Mouse (Mus musculus): ENCODE measurements around the gene Btbd2. TPM values are rescaled to one million over a fixed set of nuclear protein-coding genes. Genes with fewer than 3 reads are reported as not detected.

The Btbd2 gene
- polyA plus RNA-seq, 1 experiment from 2014 or later = 38.0 TPM

DNA sequence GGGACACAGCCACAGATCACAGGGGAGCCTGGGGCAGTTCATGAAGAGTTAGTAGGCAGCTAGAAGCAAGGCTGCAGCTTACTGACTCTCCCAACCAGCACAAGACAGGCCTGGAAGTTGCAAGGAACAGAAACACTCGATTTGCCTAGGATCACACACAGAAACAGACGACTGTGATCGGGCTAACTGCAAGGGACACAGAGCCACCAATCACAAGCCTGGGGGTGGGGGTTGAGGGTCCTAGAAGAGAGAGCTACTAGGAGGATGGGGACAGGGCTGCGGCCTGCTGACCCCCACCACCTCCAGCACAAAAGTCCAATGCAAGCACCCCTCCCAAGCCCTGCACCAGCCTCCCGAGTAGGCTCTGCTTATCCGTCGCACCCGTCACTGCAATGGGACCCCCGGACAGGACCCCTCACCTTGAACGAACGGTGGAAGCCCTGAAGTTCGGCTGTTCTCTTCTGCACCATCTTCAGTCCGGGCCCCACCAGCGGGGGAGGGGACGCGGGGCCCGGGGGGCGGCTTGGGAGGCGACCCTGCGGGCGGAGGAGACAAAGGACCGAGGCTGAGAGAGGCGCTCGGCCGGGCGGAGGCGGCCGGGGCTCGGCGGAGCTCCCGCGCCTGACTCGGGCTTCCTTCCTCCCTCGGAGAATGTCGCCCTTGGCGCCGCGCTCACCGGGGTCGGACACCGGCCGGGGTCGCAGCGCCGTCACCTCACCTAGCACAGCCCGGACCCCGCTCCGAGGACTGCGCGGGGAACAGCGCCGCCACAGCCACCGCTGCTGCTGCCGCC, 18.7 kb upstream of the Btbd2 start:
- DNase-seq (ENCODE audit: low spot score) = no peak

DNA sequence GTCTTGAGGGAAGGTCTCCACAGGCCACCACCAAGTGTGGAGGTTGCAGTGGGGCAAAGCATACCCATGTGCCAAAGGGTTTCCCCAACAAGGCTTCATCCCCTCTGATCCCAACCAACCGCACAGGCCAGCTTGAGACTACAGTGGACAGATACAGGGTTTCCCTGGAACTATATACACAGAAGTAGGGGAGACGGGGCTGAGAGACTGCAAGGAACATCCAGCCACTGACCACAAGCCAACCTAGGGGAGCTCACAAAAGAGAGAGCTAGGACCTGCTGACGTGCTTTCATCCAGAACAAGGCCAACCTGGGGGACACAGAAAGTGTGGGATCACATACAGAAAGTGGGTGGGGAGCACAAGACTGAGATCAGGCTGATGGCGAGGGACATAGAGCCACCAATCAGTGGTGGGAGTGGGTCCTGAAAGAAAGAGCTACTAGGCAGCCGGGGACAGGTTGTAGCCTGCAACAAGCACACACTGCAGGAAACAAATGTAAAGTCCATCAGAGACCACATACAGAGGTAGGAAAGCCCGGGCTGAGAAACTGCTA, 18.1 kb upstream of the Btbd2 start:
- peak overlapping the region; percentile 96 for H3K4me2 ChIP-seq
- no peaks in the 10 kb centered on the region for H3K9me3 ChIP-seq (ENCODE audit: control insufficient read depth, low read length)
- H3K4me3 ChIP-seq (ENCODE audit: low read depth, low read length) = peak overlapping the region; percentile 94
- peaks cover 12% of the 10 kb centered on the region; the same call in 1 of the 2 replicates for H3K36me3 ChIP-seq (ENCODE audit: control insufficient read depth, insufficient read depth, low read length)
- WGBS = 20% methylated on average over 6 of the region's 6 CpGs
- H3K4me1 ChIP-seq (replicated peaks; ENCODE audit: control insufficient read depth, insufficient read depth, low read length) = peaks cover 62% of the 10 kb centered on the region
- no peak for ATAC-seq (replicated peaks; ENCODE audit: low FRiP score)
- peak overlapping the region; percentile 99 for H3K27ac ChIP-seq (ENCODE audit: low read depth, low read length)
- H3K27me3 ChIP-seq (replicated peaks; ENCODE audit: control insufficient read depth, insufficient read depth, low read length) = no peaks in the 10 kb centered on the region
- no peak for DNase-seq (ENCODE audit: low spot score)
- H3K9ac ChIP-seq (ENCODE audit: low read depth, low read length) = peak overlapping the region; percentile 97

More for the DNA sequence above, 18.7 kb upstream of the Btbd2 start:
- Histone ChIP-seq H3K27me3 (replicated peaks; ENCODE audit: control insufficient read depth, insufficient read depth, low read length) (no peaks in the 10 kb centered on the region), H3K9ac (ENCODE audit: low read depth, low read length) (peak overlapping the region; percentile 97), H3K4me2 (peak overlapping the region; percentile 96), H3K36me3 (ENCODE audit: control insufficient read depth, insufficient read depth, low read length) (peaks cover 10% of the 10 kb centered on the region; the same call in 1 of the 2 replicates), H3K4me1 (replicated peaks; ENCODE audit: control insufficient read depth, insufficient read depth, low read length) (peaks cover 62% of the 10 kb centered on the region), H3K27ac (ENCODE audit: low read depth, low read length) (peak overlapping the region; percentile 99), H3K4me3 (ENCODE audit: low read depth, low read length) (peak overlapping the region; percentile 94), H3K9me3 (ENCODE audit: control insufficient read depth, low read length) (no peaks in the 10 kb centered on the region)
- ATAC-seq (replicated peaks; ENCODE audit: low FRiP score) = no peak
- WGBS = under 1% methylated on average over 45 of the region's 54 CpGs

DNA sequence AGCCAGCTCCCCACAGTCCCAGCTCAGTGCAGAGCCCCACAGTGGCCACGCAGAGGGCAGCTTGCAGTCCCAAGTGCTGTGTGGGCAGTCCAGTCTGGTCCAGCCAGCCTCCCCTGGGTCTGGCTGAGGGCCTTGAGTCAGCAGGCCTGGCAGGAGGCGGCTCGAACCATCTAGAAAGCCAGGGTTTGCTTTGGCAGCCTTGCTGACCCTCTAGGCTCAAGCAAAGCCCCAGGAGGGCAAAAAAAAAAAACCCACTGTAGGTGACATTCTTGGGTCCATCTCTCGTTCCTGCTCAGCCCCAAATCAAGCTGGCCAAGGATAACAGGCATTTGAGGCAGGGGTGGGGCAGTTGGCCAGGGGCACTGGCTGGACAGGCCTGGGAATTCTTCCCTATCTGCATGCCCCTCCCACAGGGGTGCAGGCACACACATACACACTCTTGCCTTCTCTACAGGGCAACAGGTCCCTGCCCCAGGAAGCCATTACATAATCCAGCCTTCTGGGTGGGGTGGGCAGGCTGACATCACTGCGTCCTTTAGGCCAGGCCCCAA, 17.4 kb upstream of the Btbd2 start:
- Histone ChIP-seq H3K27ac (ENCODE audit: low read depth, low read length) (no peak overlapping the region), H3K9ac (ENCODE audit: low read depth, low read length) (peak overlapping the region; percentile 97), H3K4me1 (replicated peaks; ENCODE audit: control insufficient read depth, insufficient read depth, low read length) (peaks cover 56% of the 10 kb centered on the region), H3K4me3 (ENCODE audit: low read depth, low read length) (peak overlapping the region; percentile 94), H3K9me3 (ENCODE audit: control insufficient read depth, low read length) (no peaks in the 10 kb centered on the region), H3K36me3 (ENCODE audit: control insufficient read depth, insufficient read depth, low read length) (peaks cover 18% of the 10 kb centered on the region), H3K4me2 (peak overlapping the region; percentile 96), H3K27me3 (replicated peaks; ENCODE audit: control insufficient read depth, insufficient read depth, low read length) (no peaks in the 10 kb centered on the region)
- 72% methylated on average over 5 of the region's 5 CpGs for WGBS
- DNase-seq (ENCODE audit: low spot score) (no peak), ATAC-seq (replicated peaks; ENCODE audit: low FRiP score) (no peak)

DNA sequence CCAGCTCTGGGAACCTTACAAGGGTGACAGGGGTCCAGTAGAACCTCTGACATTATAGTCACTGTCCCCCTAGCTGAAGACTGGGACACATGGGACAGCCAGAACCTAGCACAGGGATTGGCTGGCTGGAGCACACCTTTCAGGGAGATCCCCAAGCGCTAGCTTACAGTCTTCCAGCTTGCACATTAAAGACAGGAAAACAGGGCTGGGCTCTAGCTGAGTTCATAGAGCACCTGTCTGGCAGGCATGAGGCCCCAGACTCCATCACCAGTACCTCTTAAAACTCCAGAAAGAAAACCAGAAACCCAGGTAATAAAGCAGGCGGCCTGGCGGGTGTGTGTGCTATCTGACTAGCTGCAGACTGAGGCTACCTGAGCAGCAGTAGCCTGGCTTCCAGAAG, 16.8 kb upstream of the Btbd2 start:
- WGBS = 88% methylated on average over 3 of the region's 3 CpGs
- Histone ChIP-seq H3K4me1 (replicated peaks; ENCODE audit: control insufficient read depth, insufficient read depth, low read length) (peaks cover 51% of the 10 kb centered on the region), H3K27me3 (replicated peaks; ENCODE audit: control insufficient read depth, insufficient read depth, low read length) (no peaks in the 10 kb centered on the region), H3K9ac (ENCODE audit: low read depth, low read length) (peak overlapping the region; percentile 97), H3K9me3 (ENCODE audit: control insufficient read depth, low read length) (no peaks in the 10 kb centered on the region), H3K27ac (ENCODE audit: low read depth, low read length) (no peak overlapping the region), H3K4me3 (ENCODE audit: low read depth, low read length) (peak overlapping the region; percentile 94), H3K36me3 (ENCODE audit: control insufficient read depth, insufficient read depth, low read length) (peaks cover 24% of the 10 kb centered on the region), H3K4me2 (peak overlapping the region; percentile 96)
- ATAC-seq (replicated peaks; ENCODE audit: low FRiP score) (no peak), DNase-seq (ENCODE audit: low spot score) (no peak)

DNA sequence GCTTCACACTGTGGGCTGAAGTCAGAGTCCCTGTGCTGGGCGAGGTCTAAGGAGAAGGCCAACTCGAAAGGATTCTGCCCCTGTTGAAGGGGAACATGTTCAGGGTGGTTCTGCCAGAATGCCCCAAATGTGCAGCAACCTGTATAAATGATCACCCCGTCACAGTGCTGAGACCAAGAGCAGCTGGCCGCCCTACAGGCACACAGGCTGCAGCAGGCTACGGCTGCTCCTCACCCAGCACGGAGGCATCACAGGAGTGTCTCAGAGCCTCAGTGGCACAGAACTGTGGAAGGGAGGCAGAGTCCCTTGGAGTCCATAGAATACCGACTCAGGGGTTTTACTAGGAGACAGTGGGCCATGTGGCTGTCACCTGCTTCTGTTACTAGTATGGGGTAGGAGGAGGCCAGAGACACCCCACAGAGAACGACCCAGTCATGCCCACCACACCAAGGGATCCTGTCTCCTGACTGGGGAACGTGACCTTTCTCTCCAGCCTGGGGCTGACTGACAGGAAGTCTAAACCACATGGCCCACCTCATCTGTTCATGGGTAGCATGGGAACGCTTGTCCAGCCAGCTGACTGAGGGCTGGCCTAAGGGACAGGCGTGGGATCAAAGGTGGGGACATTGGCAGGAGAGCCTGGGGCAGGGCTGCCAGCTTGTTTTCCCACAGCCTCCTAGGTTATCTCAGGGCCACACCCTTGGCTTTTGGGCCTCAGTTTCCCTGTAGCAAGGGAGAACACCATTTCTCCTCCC, 15.2 kb upstream of the Btbd2 start:
- 84% methylated on average over 11 of the region's 11 CpGs for WGBS
- ATAC-seq (replicated peaks; ENCODE audit: low FRiP score) = no peak
- Histone ChIP-seq H3K4me2 (no peak overlapping the region), H3K9me3 (ENCODE audit: control insufficient read depth, low read length) (no peaks in the 10 kb centered on the region), H3K27ac (ENCODE audit: low read depth, low read length) (no peak overlapping the region), H3K27me3 (replicated peaks; ENCODE audit: control insufficient read depth, insufficient read depth, low read length) (no peaks in the 10 kb centered on the region), H3K4me1 (replicated peaks; ENCODE audit: control insufficient read depth, insufficient read depth, low read length) (peaks cover 35% of the 10 kb centered on the region), H3K9ac (ENCODE audit: low read depth, low read length) (no peak overlapping the region), H3K36me3 (ENCODE audit: control insufficient read depth, insufficient read depth, low read length) (peaks cover 40% of the 10 kb centered on the region), H3K4me3 (ENCODE audit: low read depth, low read length) (no peak overlapping the region)
- DNase-seq (ENCODE audit: low spot score) = no peak

DNA sequence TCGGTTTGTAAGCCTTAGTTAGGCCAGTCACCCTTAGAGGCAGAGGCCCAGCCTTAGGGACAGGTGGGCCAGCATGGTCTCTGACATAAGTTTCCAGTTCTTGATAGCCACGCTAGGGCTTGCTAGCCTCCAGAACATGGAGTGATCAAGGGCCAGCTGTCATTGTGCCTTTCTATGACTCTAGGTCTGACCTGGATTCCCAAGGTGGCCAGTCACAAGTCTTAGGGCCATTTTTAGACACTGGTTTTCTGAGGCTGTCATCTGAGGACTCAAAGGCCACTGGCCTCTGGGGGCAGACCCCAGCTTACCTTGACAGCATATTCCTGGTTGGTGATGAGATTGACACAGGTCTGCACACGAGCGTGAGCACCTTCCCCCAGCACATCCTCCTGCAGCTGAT, 14.4 kb upstream of the Btbd2 start:
- Histone ChIP-seq H3K9me3 (ENCODE audit: control insufficient read depth, low read length) (no peaks in the 10 kb centered on the region), H3K4me1 (replicated peaks; ENCODE audit: control insufficient read depth, insufficient read depth, low read length) (peaks cover 31% of the 10 kb centered on the region), H3K4me3 (ENCODE audit: low read depth, low read length) (no peak overlapping the region), H3K36me3 (ENCODE audit: control insufficient read depth, insufficient read depth, low read length) (peaks cover 48% of the 10 kb centered on the region), H3K27ac (ENCODE audit: low read depth, low read length) (no peak overlapping the region), H3K27me3 (replicated peaks; ENCODE audit: control insufficient read depth, insufficient read depth, low read length) (no peaks in the 10 kb centered on the region), H3K9ac (ENCODE audit: low read depth, low read length) (no peak overlapping the region), H3K4me2 (no peak overlapping the region)
- no peak for ATAC-seq (replicated peaks; ENCODE audit: low FRiP score)
- WGBS = 89% methylated on average over 4 of the region's 4 CpGs
- no peak for DNase-seq (ENCODE audit: low spot score)

DNA sequence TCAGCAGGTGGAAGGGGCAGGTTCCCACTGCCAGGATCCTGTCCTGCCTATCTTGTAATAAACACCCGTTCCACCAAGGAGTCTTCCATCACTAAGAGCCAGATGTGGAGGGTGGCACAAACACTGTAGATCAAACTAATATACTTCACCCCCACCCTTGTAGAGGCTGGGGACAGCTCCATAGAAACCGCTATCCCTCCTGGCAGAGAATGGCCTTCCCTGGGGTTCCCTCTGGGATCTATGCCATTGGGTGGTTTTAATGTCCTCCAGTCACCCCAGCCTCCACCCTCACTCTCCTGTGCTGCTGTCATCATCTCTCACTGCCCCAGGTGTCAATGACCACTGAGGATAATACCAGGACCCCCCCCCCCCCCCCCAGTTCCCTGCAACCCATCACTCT, 13.7 kb upstream of the Btbd2 start:
- H3K9ac ChIP-seq (ENCODE audit: low read depth, low read length) = no peak overlapping the region

DNA sequence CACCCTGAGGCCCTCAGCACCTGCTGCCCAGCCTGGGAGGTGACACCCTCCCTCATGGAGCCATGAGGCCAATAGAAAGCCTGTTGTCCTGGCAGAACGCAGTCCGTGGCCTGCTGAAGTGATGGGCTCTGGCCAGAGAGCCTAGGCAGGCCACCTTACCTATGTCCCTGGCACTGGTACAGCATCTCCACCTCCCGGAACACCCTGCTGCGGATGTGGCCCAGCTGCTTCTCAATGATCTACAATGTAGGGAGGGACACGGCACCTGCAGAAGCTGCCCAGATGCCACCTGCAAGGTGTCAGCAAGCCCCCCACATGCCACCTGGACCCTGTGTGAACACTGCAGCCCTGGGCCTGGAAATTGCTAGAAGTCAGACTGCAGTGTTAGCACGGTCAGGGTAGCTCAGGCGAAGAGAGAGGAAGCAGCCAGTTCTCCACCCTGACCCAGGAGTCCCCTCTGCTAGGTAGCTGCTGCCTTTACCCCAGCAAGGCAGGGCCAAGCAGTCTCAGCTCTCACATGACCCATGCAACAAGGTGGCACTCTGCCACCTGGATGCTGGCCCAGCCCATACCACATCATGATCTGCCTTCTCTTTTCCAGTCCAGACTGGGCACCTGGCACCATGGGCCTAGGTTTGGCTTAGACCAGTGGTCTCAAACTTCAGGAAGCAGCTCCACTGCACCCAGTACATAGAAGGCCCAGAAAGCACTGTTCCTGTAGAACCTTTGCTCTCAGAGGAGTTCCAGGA, 13.0 kb upstream of the Btbd2 start:
- H3K4me1 ChIP-seq (replicated peaks; ENCODE audit: control insufficient read depth, insufficient read depth, low read length) = peaks cover 41% of the 10 kb centered on the region

More for the DNA sequence above, 13.7 kb upstream of the Btbd2 start:
- peaks cover 50% of the 10 kb centered on the region for H3K36me3 ChIP-seq (ENCODE audit: control insufficient read depth, insufficient read depth, low read length)
- ATAC-seq (replicated peaks; ENCODE audit: low FRiP score) (no peak), DNase-seq (ENCODE audit: low spot score) (no peak)
- H3K27ac ChIP-seq (ENCODE audit: low read depth, low read length) = no peak overlapping the region
- no peak overlapping the region for H3K4me2 ChIP-seq
- no peaks in the 10 kb centered on the region for H3K27me3 ChIP-seq (replicated peaks; ENCODE audit: control insufficient read depth, insufficient read depth, low read length)
- 88% methylated on average over 2 of the region's 2 CpGs for WGBS
- H3K9me3 ChIP-seq (ENCODE audit: control insufficient read depth, low read length) = no peaks in the 10 kb centered on the region
- H3K4me1 ChIP-seq (replicated peaks; ENCODE audit: control insufficient read depth, insufficient read depth, low read length) = peaks cover 38% of the 10 kb centered on the region
- no peak overlapping the region for H3K4me3 ChIP-seq (ENCODE audit: low read depth, low read length)

More for the DNA sequence above, 13.0 kb upstream of the Btbd2 start:
- Histone ChIP-seq H3K4me2 (no peak overlapping the region), H3K4me3 (ENCODE audit: low read depth, low read length) (no peak overlapping the region), H3K36me3 (ENCODE audit: control insufficient read depth, insufficient read depth, low read length) (peaks cover 52% of the 10 kb centered on the region), H3K9me3 (ENCODE audit: control insufficient read depth, low read length) (no peaks in the 10 kb centered on the region), H3K27me3 (replicated peaks; ENCODE audit: control insufficient read depth, insufficient read depth, low read length) (no peaks in the 10 kb centered on the region), H3K9ac (ENCODE audit: low read depth, low read length) (no peak overlapping the region), H3K27ac (ENCODE audit: low read depth, low read length) (no peak overlapping the region)
- no peak for DNase-seq (ENCODE audit: low spot score)
- ATAC-seq (replicated peaks; ENCODE audit: low FRiP score) = no peak
- WGBS = 93% methylated on average over 7 of the region's 7 CpGs
